Mouse (Mus musculus): ENCODE measurements around the gene Mei4.

GRCm38 (mm10) chr9:82160143-82160542 is 296.7 kb downstream of the Mei4 start:
- no peak for TF ChIP-seq CTCF (IDR thresholded peaks at IDR 0.05; ENCODE audit: control insufficient read depth, insufficient read depth, insufficient replicate concordance, low read depth, low read length)
- TF ChIP-seq POLR2A (IDR thresholded peaks at IDR 0.05; ENCODE audit: control insufficient read depth, low read depth, low read length) = no peak

Data from testis, adult 2 months (tissue).